Mouse (Mus musculus) midbrain, embryonic 14.5 days (tissue): ENCODE data around the gene Tlr5. TPM values are rescaled to one million over a fixed set of nuclear protein-coding genes. Genes with fewer than 3 reads are reported as not detected.

ENCODE experiments used
- ATAC-seq: fragments of 200-750 bp; cut with Nextera tagmentation; 2 replicates; pipeline ENCODE4 v1.8.0; 2017; ENCODE audit warnings: moderate number of reproducible peaks, moderate library complexity; ENCODE audit not compliant: low FRiP score, low TSS enrichment
- DNase-seq: peaks from one replicate; pipeline ENCODE4 v3.0.0-alpha.2; 2015
- H3K27ac ChIP-seq: fragments of 300-500 bp; sonication (generic); replicated peaks from 2 replicates; pipeline ENCODE4 v1.5.1; 2014; ENCODE audit warnings: mild to moderate bottlenecking, low read depth, low read length, moderate library complexity
- H3K27me3 ChIP-seq: fragments of 300-500 bp; sonication (generic); 2 replicates; pipeline ENCODE4 v1.6.1; 2014; ENCODE audit warnings: low read length, control low read depth, mixed read lengths; ENCODE audit not compliant: control insufficient read depth, insufficient read depth
- H3K36me3 ChIP-seq: fragments of 300-500 bp; sonication (generic); 2 replicates; pipeline ENCODE4 v1.6.1; 2014; ENCODE audit warnings: low read length, control low read depth; ENCODE audit not compliant: control insufficient read depth, insufficient read depth
- H3K4me1 ChIP-seq: fragments of 300-500 bp; sonication (generic); 2 replicates; pipeline ENCODE4 v1.6.1; 2014; ENCODE audit warnings: mild to moderate bottlenecking, antibody characterized with exemption, low read length, control low read depth; ENCODE audit not compliant: control insufficient read depth, insufficient read depth
- H3K4me2 ChIP-seq: fragments of 300-500 bp; sonication (generic); 2 replicates; pipeline ENCODE4 v1.6.1; 2014; ENCODE audit warnings: mild to moderate bottlenecking, low read length, moderate library complexity
- H3K4me3 ChIP-seq: fragments of 300-500 bp; sonication (generic); replicated peaks from 2 replicates; pipeline ENCODE4 v1.5.1; 2014; ENCODE audit warnings: low read depth, low read length
- H3K9ac ChIP-seq: fragments of 300-500 bp; sonication (generic); replicated peaks from 2 replicates; pipeline ENCODE4 v1.6.1; 2014; ENCODE audit warnings: mild to moderate bottlenecking, low read length, moderate library complexity
- H3K9me3 ChIP-seq: fragments of 300-500 bp; sonication (generic); 2 replicates; pipeline ENCODE4 v1.6.1; 2016; ENCODE audit warnings: low read length, control low read depth, mixed read lengths; ENCODE audit not compliant: control insufficient read depth
- WGBS: fragments of 180-500 bp; shearing (Covaris S2); extraction: QIAGEN DNeasy Blood & Tissue Kit; methylation state at CpG from one replicate; pipeline ENCODE4 v1.1.7; 2014; 5-methylcytosine and 5-hydroxymethylcytosine counted together
- polyA plus RNA-seq: library from polyadenylated mRNA; unstranded; fragments of >200 nt; fragmentation: Nextera tagmentation; extraction: Ambion mirVana; gene quantifications from 2 replicates; pipeline ENCODE4 v1.2.1, GENCODE M21; 2014

The Tlr5 gene
- polyA plus RNA-seq: 0.09 and 0.25 TPM in 2 replicates

- Histone ChIP-seq H3K27ac (peak within 1 kb of the TSS; percentile 43; the same call in 1 of the 2 replicates), H3K36me3 (no peaks in the 10 kb centered on the region), H3K4me1 (peaks cover 32% of the 10 kb centered on the region), H3K27me3 (no peaks in the 10 kb centered on the region), H3K4me2 (peak within 1 kb of the TSS; percentile 47), H3K4me3 (peak within 1 kb of the TSS; percentile 18), H3K9ac (peak within 1 kb of the TSS; percentile 25; the same call in 1 of the 2 replicates), H3K9me3 (no peaks in the 10 kb centered on the region)
- ATAC-seq: no peak
- 22% methylated on average over 21 of the region's 21 CpGs for WGBS
- DNase-seq: peak; percentile 67
Observed at GRCm38 (mm10) chr1:182954287-182955046, at the start of gene Tlr5. Gene Tlr5, plus strand, starts transcription at chr1:182954788.

GRCm38 (mm10) chr1:182905669-182906068 lies 48.9 kb upstream of the Tlr5 start:
- Histone ChIP-seq H3K36me3 (no peaks in the 10 kb centered on the region), H3K9me3 (no peaks in the 10 kb centered on the region), H3K9ac (no peak overlapping the region), H3K27ac (no peak overlapping the region), H3K27me3 (no peaks in the 10 kb centered on the region), H3K4me1 (peaks cover 4% of the 10 kb centered on the region; the same call in 1 of the 2 replicates), H3K4me2 (no peak overlapping the region), H3K4me3 (no peak overlapping the region)
- ATAC-seq (no peak), DNase-seq (no peak)
- 88% methylated on average over 3 of the region's 3 CpGs for WGBS

- Histone ChIP-seq H3K4me3 (no peak overlapping the region), H3K27ac (no peak overlapping the region), H3K9ac (no peak overlapping the region), H3K4me1 (peaks cover 4% of the 10 kb centered on the region; the same call in 1 of the 2 replicates), H3K27me3 (no peaks in the 10 kb centered on the region), H3K36me3 (no peaks in the 10 kb centered on the region), H3K4me2 (no peak overlapping the region), H3K9me3 (no peaks in the 10 kb centered on the region)
- peak; percentile 85 for DNase-seq
- WGBS: 13% methylated on average over 14 of the region's 14 CpGs
- ATAC-seq: peak; percentile 78
Observed at GRCm38 (mm10) chr1:182908050-182909036, 46.2 kb upstream of the Tlr5 start.

GRCm38 (mm10) chr1:182909066-182909465 lies 45.5 kb upstream of the Tlr5 start:
- no peak for DNase-seq

GRCm38 (mm10) chr1:182909596-182909995 lies 45.0 kb upstream of the Tlr5 start:
- Histone ChIP-seq H3K4me2 (no peak overlapping the region), H3K9ac (no peak overlapping the region), H3K27ac (no peak overlapping the region), H3K27me3 (no peaks in the 10 kb centered on the region), H3K36me3 (no peaks in the 10 kb centered on the region), H3K9me3 (no peaks in the 10 kb centered on the region), H3K4me3 (no peak overlapping the region), H3K4me1 (peaks cover 4% of the 10 kb centered on the region; the same call in 1 of the 2 replicates)
- ATAC-seq (no peak), DNase-seq (no peak)
- 73% methylated on average over 5 of the region's 5 CpGs for WGBS

More at GRCm38 (mm10) chr1:182909066-182909465, 45.5 kb upstream of the Tlr5 start:
- no peaks in the 10 kb centered on the region for H3K9me3 ChIP-seq
- no peaks in the 10 kb centered on the region for H3K36me3 ChIP-seq
- H3K4me1 ChIP-seq: peaks cover 4% of the 10 kb centered on the region; the same call in 1 of the 2 replicates
- H3K9ac ChIP-seq: no peak overlapping the region
- no peak overlapping the region for H3K4me3 ChIP-seq
- no peaks in the 10 kb centered on the region for H3K27me3 ChIP-seq
- no peak overlapping the region for H3K27ac ChIP-seq
- no peak for ATAC-seq
- no peak overlapping the region for H3K4me2 ChIP-seq
- WGBS: 46% methylated on average over 3 of the region's 3 CpGs

- H3K4me3 ChIP-seq: no peak overlapping the region
- ATAC-seq (no peak), DNase-seq (peak; percentile 59)
- H3K36me3 ChIP-seq: no peaks in the 10 kb centered on the region
- H3K27me3 ChIP-seq: no peaks in the 10 kb centered on the region
- H3K9me3 ChIP-seq: no peaks in the 10 kb centered on the region
- peaks cover 4% of the 10 kb centered on the region; the same call in 1 of the 2 replicates for H3K4me1 ChIP-seq
- no peak overlapping the region for H3K9ac ChIP-seq
- WGBS: 46% methylated on average over 2 of the region's 2 CpGs
- H3K4me2 ChIP-seq: no peak overlapping the region
- no peak overlapping the region for H3K27ac ChIP-seq
Observed at GRCm38 (mm10) chr1:182912591-182912990, 42.0 kb upstream of the Tlr5 start.

- DNase-seq: no peak
- H3K9ac ChIP-seq: no peak overlapping the region
- WGBS: 85% methylated on average over 4 of the region's 4 CpGs
Observed at GRCm38 (mm10) chr1:182914121-182914908, 40.3 kb upstream of the Tlr5 start.

GRCm38 (mm10) chr1:182916166-182916565 lies 38.4 kb upstream of the Tlr5 start:
- H3K27ac ChIP-seq: no peak overlapping the region
- no peak overlapping the region for H3K4me3 ChIP-seq
- DNase-seq: no peak
- H3K9ac ChIP-seq: no peak overlapping the region
- no peaks in the 10 kb centered on the region for H3K36me3 ChIP-seq
- H3K27me3 ChIP-seq: no peaks in the 10 kb centered on the region
- H3K4me2 ChIP-seq: no peak overlapping the region
- peaks cover 22% of the 10 kb centered on the region for H3K4me1 ChIP-seq
- H3K9me3 ChIP-seq: no peaks in the 10 kb centered on the region
- WGBS: 94% methylated on average over 5 of the region's 5 CpGs
- ATAC-seq: no peak

More at GRCm38 (mm10) chr1:182914121-182914908, 40.3 kb upstream of the Tlr5 start:
- Histone ChIP-seq H3K27me3 (no peaks in the 10 kb centered on the region), H3K36me3 (no peaks in the 10 kb centered on the region), H3K4me3 (no peak overlapping the region), H3K27ac (no peak overlapping the region), H3K4me1 (peaks cover 12% of the 10 kb centered on the region), H3K4me2 (no peak overlapping the region), H3K9me3 (no peaks in the 10 kb centered on the region)
- ATAC-seq: no peak
